Mouse (Mus musculus) CD4-positive, CD25-positive, alpha-beta regulatory T cell, adult 9 weeks (primary cell): ENCODE results near the gene Opn1sw. TPM values are rescaled to one million over a fixed set of nuclear protein-coding genes. Genes with fewer than 3 reads are reported as not detected.

Experiments
- polyA plus RNA-seq: library from polyadenylated mRNA; unstranded; fragments of 100-300 nt; shearing (Covaris generic); gene quantifications from one replicate; pipeline ENCODE4 v1.2.1, GENCODE M21; 2017

The Opn1sw gene
- polyA plus RNA-seq: 0.27 TPM

GRCm38 (mm10) chr6:29388052-29388518 is at the start of gene Opn1sw:
Opn1sw (minus strand) TSS chr6:29388468.

GRCm38 (mm10) chr6:29433038-29433803 is 45.0 kb upstream of the Opn1sw start, which contains the start of gene Flnc:
Flnc (plus strand) TSS chr6:29433256.

GRCm38 (mm10) chr6:29395910-29396713 is 7.8 kb upstream of the Opn1sw start, which contains the start of gene Ccdc136:
Ccdc136 (plus strand) TSS chr6:29396309.

GRCm38 (mm10) chr6:29347665-29348370 is 40.5 kb downstream of the Opn1sw start, which contains the start of gene Calu:
Calu (plus strand) TSS chr6:29348069.

Other genes starting within 250 kb of the Opn1sw start
- gene Rbm28, start 223.5 kb downstream of the Opn1sw start, polyA plus RNA-seq: 69.8 TPM
- gene Prrt4, start 208.9 kb downstream of the Opn1sw start, polyA plus RNA-seq: not detected
- 53.9 TPM for gene Impdh1, start 172.1 kb downstream of the Opn1sw start, polyA plus RNA-seq
- gene Hilpda, start 116.0 kb downstream of the Opn1sw start, polyA plus RNA-seq: 43.6 TPM
- gene Fam71f2, start 108.9 kb downstream of the Opn1sw start, polyA plus RNA-seq: 0.74 TPM
- gene Fam71f1, start 69.3 kb downstream of the Opn1sw start, polyA plus RNA-seq: not detected
- gene Calu, start 40.4 kb downstream of the Opn1sw start, polyA plus RNA-seq: 121 TPM
- 0.07 TPM for gene Ccdc136, start 7.8 kb upstream of the Opn1sw start, polyA plus RNA-seq
- not detected for gene Flnc, start 44.8 kb upstream of the Opn1sw start, polyA plus RNA-seq
- 405 TPM for gene Atp6v1f, start 79.2 kb upstream of the Opn1sw start, polyA plus RNA-seq
- gene Atp6v1fnb, start 83.0 kb upstream of the Opn1sw start, polyA plus RNA-seq: not detected
- not detected for gene Kcp, start 119.5 kb upstream of the Opn1sw start, polyA plus RNA-seq
- 30.8 TPM for gene Irf5, start 138.2 kb upstream of the Opn1sw start, polyA plus RNA-seq
- 129 TPM for gene Tnpo3, start 221.4 kb upstream of the Opn1sw start, polyA plus RNA-seq